Mouse (Mus musculus) G1E (cell line): ENCODE data around the gene Loxl3.

ENCODE experiments used
- CTCF ChIP-seq: IDR thresholded peaks from 2 replicates; pipeline ENCODE4 v1.5.1; 2012; ENCODE audit warnings: low read depth, low read length, inconsistent platforms, mixed read lengths
- GATA1 ChIP-seq: IDR thresholded peaks from 2 replicates; pipeline ENCODE4 v1.6.1; 2012; ENCODE audit warnings: borderline replicate concordance, low read length, inconsistent platforms, mixed read lengths
- GATA2 ChIP-seq: IDR thresholded peaks from 2 replicates; pipeline ENCODE4 v1.6.1; 2012; ENCODE audit warnings: low read depth, low read length, inconsistent platforms, borderline replicate concordance
- POLR2AphosphoS5 ChIP-seq: IDR thresholded peaks from 2 replicates; pipeline ENCODE4 v1.6.1; 2012; ENCODE audit warnings: low read depth, low read length, inconsistent platforms; ENCODE audit not compliant: insufficient replicate concordance
- TAL1 ChIP-seq: conservative IDR thresholded peaks from 2 replicates; pipeline ENCODE4 v1.6.1; 2012; ENCODE audit warnings: low read depth, low read length, inconsistent platforms, mixed read lengths

DNA sequence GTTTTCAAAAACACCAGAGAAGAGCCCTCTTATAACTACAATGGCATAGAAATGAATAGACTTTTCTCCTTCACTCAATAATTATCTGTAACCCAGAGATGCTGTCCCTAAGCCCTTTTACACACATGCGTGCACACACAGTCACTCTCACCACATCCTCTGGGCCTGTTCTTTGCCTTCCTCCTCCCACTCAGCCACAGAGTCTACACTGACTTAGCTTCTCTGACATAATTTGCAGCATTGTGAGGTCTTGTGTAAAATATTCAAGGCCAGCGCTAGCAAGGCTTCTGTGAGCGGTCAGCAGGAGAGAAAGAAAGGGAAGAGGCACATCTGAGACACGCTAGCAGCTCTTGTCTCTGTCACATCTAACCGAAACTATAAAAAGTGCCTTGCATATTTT lies 20.5 kb upstream of the Loxl3 start:
- TF ChIP-seq CTCF (no peak), GATA1 (no peak), TAL1 (no peak), POLR2AphosphoS5 (no peak), GATA2 (no peak)
